Mouse (Mus musculus): Measurements from ENCODE around the gene Slc30a1.

- TF ChIP-seq POLR2A (IDR thresholded peaks at IDR 0.05; ENCODE audit: insufficient read depth, low read length) (no peak), CTCF (IDR thresholded peaks at IDR 0.05; ENCODE audit: low read depth, low read length) (no peak), EP300 (IDR thresholded peaks at IDR 0.05; ENCODE audit: insufficient read depth, low read depth, low read length) (no peak)
These were observed 2.3 kb downstream of the Slc30a1 start for GRCm38 (mm10) chr1:191908906-191909305.

Data from ES-Bruce4 (cell line).